Mouse (Mus musculus) frontal cortex, adult (tissue): Measurements from ENCODE around the gene Spop.
A peak's percentile ranks its signal among the peaks of the same experiment; 100 is the strongest.
"Not testable (repeated sequence)": the region's sequence is repeated elsewhere in the genome, so short reads cannot be mapped to it uniquely, and the experiment has no call there.

Source experiments
- ATAC-seq: cut with Nextera tagmentation; 2 replicates; pipeline ENCODE4 v1.9.2; 2017; ENCODE audit warnings: mild to moderate bottlenecking, moderate library complexity, mixed read lengths; ENCODE audit not compliant: low TSS enrichment

Spop gene

DNA sequence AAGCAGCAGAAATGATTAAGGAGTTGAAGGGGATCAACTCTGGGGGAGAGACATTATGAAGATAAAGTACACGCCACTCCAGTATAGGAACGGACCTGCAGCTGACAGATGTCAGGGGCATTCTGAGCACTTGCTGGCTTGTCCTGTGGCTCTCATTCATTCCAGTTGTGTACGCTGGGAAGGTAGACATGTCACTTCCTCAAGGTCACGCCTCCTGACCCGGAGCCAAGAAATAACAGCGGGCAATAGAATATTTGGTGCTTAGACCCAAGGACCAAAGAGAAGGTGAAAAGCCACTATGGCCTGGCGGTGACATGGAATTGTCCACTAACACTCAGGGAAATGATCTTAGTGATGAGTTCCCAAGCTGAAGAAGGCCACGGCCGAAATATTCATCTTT is 82.0 kb downstream of the Spop start:
- ATAC-seq: no peak

DNA sequence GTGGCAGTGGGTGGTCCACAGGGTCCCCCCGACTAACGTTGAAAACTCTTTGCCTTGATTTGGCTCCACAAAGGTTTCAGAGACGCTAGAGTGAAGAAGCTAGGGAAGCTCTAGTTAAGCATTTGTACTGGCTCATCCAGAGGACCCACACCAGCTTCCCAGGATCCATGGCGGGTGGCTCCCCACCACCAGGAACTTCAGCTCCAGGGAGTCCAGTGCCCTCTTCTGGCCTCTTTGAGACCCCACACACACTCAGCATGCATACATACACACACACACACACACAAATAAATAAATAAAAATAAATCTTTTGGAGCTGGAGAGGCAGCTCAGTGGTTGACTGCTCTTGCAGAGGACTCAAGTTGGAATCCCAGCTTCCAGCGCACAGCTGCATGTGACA is 84.0 kb downstream of the Spop start:
- ATAC-seq: no peak

DNA sequence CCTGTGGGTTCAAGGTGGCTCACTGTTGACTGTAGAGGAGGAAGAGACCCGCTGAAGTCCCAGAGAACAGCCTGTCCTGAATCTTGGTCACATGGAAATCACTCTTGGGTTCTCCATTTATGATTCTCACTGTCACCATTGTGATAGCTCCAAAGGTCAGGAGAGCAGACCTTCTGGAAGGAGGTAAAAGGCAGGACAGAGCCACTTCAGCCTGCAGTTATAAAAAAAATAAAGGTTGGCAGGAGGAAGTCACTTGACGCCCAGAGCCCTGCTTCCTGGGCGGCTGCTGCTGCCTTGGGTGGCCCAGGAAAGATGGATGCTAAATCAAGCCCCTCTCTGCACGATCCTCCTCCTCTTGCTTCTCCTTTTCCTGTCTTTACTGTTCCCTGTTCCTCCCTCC is 86.5 kb downstream of the Spop start:
- 0 out of 2 replicates have a peak, but pooled peaks have one; percentile 5 for ATAC-seq

DNA sequence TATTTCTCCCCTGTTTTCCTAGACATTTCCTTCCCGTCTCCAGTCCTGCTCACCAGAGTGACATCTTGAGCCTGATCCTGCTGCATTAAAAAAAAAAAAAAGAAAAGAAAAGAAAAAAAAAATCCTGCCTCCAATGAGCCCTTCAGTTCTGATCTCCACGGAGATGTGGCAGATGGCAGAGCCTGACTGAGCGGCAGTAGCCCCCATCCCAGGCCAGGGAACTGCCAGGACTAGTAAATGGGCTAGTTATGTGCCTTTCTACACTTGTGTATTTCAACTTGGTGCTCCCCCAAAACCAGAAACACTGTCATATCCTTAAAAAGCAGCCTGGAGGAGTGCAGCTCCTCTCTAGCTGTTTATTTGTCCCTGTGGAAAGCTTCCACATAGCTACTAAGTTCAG is 87.0 kb downstream of the Spop start:
- ATAC-seq: peak; percentile 36; the same call in 1 of the 2 replicates

DNA sequence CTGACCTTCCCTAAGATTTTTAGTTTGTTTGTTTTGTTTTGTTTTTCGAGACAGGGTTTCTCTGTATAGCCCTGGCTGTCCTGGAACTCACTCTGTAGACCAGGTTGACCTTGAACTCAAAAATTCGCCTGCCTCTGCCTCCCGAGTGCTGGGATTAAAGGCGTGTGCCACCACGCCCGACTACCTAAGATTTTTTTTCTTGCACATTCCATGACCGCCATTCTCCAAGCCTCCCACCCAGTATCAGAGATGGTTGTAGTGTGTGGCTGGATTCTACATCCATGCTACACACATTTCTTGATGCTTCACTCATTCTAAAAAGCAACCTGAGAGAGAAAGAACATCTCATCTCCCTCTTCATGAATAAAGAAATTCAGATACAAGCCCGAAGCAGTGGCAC is 87.9 kb downstream of the Spop start:
- ATAC-seq: not testable (repeated sequence)

DNA sequence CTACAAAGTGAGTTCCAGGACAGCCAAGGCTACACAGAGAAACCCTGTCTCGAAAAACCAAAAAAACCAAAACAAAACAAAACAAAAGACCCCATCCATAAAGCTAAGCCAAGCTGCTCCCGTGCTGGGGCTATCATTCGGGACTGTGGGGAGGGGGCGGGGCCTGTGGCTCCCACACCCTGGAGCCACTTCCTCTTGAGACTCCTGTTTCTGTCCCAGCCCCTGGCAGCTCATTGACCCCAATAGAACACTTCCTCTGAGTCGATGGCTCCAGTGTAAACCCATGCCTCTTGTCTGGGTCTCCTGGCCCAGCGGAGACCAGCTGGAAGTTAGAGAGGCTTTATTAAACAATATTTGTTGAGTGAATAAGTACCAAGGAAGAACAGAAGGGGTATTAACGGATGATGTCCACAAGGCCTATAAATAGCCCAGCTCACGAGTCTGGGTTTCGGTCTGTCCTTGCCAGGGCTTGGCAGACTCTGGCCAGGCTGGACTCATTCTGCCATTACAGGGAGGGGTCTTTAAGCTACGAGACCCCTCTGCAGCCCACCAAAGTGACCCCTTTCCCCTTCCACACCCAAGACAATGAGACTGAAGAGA is 89.8 kb downstream of the Spop start:
- ATAC-seq: no peak

DNA sequence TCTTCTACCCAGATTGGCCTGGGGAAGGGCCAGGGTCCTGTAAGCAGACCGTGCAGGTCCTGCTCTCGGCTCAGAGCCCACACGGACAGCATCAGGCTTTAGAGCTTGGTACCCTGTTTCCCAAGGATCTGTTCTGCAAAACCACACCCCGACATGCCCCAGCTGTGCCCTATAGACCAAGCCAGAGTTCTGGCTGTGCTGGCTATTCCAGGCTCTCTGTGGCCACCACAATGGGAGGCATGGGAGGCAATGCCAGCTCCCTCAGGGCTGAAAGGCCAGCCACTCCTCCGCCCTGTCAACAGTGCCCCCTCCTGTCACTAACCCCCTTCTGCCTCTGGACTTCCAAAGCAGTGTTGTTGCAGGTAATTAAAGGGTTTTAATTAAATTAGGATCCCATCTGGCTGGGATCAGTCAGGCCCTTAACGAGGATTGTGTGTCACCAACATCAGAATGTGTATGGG is 90.4 kb downstream of the Spop start:
- ATAC-seq: no peak

DNA sequence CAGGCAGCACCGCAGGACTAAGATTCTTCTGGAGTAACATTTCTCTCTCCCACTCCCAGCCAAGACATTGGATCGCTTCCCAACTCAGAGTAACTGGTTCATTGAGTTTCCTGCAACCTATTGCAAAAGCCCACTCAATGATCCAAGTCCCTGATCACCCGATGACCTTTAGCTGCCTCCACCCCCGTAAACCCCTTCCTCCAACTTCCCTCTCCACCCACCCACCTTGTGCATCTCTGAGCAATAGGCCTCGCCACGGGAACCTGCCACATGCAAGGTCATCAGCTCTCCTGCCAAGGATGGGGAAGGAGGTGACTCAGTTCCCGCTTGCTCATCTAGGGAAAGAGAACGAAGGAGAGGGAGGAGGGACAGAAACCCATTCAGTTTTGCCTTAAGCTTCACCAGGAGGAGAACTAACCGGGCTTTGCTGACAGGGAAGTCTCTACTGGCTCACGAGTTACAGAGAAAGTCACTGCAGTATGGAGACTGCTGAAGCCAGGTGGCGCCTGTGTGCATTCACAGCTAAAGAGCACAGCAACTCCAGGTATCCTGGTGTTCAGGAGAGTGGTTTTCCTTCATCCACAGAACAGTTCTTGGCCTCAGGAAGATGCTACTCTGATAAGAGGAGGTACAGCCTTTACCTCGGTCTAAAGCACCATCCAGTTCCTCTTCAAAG is 93.3 kb downstream of the Spop start:
- peak; percentile 42 for ATAC-seq

DNA sequence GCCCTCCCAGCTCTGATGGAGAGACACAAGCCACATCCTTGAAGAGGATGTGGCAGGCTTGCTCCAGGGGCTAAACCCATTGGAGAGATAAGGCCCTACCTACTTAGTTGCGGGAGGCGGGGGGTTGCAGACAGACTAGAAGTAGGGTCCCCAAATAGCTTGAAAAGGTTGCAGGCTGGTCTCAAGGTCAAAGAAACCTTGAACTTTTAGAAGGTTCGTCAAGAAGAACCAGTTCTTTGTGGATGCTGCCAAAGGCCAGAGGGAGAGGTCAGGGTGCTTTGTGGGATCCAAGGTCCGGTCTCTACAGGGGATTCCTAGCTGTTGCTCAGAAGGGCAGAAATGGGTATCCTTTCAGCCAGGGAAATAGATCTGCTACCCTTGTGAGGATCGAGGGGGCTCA is 93.9 kb downstream of the Spop start:
- no peak for ATAC-seq

DNA sequence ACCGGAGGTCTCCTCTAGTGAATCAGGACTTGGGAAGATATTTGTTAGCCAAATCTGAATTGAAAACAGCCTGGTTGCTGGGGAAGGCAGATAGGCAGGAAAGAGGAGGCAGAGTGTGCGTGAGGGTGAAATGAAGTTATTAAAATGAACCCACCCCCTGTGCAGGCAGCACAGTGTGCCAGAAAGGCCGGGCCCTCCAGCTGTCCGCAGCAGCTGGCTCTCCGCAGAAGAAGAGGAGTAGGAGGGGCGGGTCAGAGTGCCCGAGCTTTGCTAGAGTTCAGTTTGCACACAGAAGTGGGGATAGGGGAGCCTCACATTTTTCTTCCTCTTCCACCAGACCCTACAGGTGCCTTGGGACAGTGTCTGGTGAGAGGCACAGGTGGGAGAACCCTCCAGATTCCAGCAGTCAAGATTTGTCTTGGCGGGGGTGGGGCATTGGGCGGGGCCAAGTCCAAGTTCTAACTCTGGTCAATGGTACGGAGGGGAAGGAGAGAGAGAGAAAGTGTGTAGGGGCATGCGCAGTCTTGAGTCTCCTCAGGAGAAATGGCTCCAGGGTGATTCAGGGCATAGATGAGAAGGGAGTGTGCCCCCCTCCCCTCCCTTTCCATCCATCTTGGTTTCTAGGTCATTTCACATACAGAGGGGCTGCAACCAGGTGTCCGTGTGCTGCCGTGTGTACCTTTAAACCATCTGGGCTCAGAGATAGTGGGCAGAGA is 94.5 kb downstream of the Spop start:
- ATAC-seq: no peak

DNA sequence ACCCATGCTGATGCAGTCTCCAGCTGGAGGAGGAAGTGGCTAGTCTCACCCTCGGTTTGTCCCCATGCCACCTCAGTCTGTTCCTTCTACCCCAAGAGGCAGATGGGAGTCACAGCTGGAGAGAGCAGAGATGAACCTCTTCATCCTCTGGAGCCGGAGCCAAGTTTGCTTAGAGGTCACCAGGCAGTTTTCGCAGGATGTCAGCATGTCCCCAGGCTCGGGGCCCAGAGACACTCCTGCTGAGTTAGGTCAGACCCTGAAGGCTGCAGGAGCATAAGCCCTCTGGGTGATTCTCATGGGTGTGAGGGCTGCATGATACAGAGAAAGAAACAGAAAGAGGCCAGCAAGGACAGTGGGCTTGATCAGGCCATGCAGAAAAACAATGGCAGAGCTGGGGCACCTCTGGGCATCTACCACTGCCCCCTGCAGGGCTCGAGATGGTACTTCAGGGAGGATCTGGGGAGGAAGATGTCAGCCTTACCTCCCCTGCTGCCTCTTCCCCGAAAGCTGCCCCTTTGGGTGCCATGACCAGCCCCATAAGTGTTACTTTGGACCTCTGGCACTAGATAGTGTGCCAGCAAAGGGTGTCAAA is 95.3 kb downstream of the Spop start:
- ATAC-seq: no peak

DNA sequence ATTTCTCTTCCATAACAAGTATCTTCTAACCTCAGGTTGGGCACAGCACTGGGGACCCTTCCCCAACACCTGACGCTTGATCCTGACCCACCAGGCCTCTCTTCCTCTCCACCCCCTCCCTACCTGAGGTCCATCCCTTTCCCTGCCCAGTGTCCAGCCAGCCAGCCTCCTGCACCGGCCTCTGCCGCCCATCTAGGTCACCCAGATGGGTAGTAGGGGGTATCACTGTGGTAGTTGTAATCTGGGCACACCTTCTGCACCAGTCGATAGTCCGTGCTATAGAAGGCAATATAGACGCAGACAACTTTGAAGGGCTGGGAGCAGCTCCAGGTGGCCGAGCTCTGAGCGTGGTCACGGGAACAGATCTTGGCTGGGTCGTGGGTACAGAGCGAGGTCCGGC is 96.8 kb downstream of the Spop start:
- no peak for ATAC-seq

DNA sequence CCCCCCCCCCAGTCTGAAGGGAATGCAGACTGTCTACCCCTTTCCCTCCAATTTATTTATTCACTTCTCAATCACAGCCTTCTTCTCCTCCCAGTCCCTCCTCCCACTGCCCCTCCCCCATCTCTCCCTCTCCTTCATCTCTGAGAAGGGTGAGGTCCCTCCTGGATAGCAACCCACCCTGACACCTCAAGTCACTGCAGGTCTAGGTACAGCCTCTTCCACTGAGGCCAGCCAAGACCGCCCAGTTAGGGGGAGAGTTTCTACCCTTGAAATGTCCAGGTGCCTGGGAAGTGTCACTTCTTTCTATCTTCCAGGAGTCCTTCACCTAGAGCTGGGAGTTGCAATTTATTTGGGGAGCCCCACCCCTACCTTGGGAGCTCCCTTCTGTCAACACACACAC is 98.0 kb downstream of the Spop start:
- ATAC-seq: no peak

DNA sequence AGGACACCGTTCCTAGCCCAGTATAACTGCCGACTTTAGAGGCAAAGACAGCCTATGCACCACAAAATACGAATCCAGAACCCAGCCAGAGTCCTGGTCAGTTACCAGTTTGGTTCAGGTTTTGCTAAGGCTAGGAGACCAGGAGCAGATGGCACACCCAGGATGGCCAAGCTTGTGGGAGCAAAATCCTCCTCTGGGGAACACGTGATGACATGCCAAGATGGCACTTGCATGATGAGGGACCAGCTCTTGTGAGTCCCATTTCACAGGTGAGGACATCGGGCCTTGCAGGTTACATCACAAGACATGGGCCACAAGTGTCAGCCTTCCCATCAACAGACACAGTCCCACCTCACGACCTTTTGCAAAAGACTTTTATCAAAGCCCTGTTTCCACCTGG is 98.5 kb downstream of the Spop start:
- no peak for ATAC-seq

DNA sequence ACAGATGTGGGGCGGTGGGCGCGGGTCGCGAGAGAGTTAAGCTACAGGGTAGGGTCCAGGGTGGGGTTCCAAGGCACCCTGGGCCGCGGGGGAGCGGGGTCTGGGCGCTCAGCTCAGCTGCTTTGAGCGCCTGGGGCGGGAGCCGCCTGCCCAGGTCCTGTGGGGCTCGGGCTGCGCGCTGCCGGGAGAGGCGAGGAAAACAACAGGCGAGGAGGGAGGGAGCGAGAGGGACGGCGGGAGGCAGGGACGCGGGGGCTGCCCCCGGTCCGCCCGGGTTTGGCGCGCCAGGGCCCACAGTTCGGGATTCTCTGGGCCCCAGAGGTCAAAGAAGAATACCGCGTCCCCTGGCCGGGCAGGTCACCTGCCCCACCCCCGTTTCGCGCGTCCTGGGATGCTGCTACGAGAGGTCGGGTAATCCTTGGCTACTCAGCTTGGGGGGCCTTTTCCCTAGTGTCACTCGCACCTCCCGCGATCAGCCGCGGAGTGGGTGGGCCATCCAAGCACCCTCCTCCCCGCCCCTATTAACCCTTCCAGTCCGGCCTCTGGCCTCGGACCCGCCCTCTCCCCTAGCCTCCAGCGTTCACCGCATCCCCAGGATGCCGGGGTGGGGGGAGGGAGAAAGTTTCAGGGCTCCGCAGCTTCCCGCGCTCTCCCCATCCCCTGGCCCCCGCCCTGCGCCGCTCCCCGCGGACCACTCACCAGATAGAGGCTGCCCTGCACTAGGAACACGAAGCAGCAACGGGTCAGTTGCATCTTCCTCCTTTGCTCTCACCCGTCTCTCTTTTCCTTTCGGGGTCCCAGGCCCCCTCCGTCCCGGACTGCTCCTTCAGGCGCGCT is 99.8 kb downstream of the Spop start:
- no peak for ATAC-seq

DNA sequence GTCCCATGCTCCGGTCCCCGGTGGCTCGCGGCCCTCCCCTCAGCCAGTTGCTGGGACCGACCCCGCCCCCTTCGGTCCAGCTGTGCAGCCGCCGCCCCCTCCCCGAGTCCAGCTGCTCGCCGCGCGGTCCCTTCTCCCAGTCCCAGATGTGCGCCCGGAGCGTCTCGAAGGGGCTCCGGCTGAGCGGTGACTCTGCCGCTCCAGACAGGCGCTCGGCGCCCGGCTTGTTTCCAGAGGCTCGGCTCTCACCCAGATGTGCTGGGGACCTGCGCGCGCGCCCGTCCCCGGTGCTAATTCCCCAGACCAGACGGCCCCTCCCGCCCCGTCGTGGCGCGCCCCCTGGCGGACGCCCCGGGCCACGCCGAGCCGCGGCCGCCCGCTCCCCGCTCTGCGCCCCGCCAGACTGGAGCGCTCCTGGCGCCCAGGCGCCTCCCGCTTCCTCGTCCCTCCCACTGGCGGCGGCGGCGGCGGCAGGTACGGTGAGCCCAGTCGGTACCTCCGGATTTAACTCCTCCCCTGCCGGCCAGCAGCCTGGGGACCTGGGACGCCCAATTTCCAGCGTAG is 100.5 kb downstream of the Spop start, which contains the start of gene Nxph3:
Gene Nxph3 (minus strand): TSS at position 273 of the 564 bp plus-strand sequence.
- peak; percentile 75 for ATAC-seq

DNA sequence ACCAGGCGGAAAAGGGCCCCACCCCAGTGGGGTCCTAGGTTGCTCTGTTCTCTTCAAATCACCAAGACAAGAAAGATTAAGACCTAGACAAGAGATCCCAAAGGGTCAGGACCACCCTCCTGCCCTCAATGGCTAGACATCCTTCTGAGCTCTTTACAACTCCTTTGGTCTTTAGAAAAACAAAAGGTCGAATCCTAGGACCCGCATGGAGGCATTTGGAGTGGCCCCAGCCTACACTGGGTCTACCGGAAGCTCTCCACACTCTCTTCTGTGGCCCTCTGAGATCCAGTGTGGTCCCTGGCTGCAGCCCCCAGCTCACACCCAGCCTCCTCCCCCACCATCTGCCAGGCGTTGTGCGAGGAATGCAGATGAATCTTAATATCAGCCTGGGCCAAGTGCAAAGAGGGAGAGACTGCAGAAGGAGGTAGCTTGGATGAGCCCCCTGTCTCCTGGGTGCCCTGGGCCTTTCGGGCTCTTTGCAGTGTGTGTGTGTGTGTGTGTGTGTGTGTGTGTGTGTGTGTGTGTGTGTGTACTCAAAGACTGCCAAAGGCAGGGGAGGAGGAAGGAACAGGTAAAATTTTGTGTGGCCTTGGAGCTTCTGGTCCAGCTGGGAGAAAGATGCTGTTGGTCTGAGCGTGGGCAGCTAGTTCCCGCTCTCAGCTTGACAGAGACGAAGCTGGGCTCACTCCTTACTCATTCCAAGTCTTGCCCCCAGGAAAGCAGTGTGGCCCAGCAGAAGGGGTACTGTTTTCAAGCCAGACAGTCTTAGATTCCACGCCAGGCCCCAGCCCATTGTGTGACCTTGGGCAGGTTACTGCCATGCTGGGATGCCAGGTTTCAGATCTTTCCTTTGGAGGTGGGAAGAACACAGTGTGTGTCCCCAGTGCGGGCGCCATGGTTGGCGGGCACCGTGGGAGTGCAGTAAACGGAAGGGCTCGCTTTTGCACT is 101.8 kb downstream of the Spop start:
- no peak for ATAC-seq

DNA sequence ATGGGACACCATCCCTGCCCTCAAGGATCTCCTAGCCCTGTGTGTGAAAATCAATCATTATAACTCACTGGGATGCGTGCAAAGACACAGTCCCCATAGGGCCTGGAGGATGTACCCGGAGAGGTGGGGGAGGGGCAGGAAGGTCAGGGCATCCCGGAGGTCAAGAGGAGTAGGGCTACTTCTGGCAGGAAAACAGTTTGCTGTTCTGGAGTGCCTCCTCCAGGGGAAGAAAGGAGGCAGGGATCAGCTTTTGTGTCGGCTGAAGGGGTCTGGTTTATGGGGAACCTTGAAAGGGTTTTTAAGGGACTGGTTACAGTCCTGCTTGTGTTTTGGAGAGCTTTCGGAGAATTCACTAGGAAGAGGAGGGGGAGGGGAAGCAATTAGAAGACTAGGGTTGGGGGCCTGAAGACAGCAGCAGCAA is 102.6 kb downstream of the Spop start:
- no peak for ATAC-seq

DNA sequence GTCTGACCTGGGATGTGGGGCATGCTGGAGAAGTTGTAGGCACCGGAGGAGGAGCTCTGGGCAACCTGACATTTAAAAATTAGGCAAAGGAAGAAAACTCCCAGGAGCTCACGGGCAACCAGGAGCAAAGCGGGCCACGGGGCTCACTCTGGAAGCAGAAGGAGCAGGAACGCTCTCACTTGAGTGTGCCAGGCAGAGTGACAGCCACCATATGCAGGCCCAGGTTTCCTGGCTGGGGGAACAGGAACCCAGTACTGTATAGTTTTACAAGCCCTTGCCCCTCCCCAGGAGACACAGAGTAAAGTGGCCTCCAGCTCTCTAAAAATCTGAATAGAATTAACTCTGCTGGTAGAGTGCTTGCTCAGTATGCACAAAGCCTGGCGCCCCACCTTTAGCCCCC is 103.3 kb downstream of the Spop start:
- no peak for ATAC-seq

DNA sequence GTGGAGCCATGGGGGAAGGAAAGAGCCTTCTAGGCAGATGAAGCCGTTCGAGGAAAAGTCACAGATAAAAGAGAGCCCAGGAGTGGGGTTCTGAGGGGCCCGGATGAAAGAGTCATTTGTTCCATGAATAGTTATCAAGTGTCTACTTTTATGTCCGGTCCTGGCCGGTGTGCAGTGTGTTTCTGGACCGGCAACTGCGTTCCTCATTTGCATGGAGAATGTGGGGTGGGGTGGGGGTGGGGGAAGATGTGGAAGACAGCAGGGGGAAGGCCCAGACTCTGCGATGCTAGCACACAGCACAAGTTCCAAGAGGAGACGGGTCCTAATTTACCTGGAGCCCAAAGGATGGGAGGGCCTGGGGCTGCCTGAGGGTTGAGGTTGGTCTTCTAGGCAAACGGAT is 105.4 kb downstream of the Spop start:
- ATAC-seq: no peak
